Mouse (Mus musculus) left cerebral cortex, postnatal 25 days (tissue): Measurements from ENCODE around the gene Ap1ar. TPM values are rescaled to one million over a fixed set of nuclear protein-coding genes. Genes with fewer than 3 reads are reported as not detected.
A peak's percentile ranks its signal among the peaks of the same experiment; 100 is the strongest.

Source experiments
- DNase-seq, 2 experiments: peaks; one replicate each; pipeline ENCODE4 v3.0.0; 2022; ENCODE audit warnings: low spot score in 2 of 2, mixed read lengths in 1 of 2
- intact Hi-C: fragments of 180-260 bp; cut with DNase I; formaldehyde crosslinking; loops from one replicate; pipeline ENCODE4 v1.15.1; 2025
- total RNA-seq, 2 experiments: library from RNA; stranded (reverse); gene quantifications; 2 replicates each; pipeline ENCODE4 v1.2.3; 2021

The Ap1ar gene
- 10 to 100 TPM; 80.8 to 90.6 TPM for total RNA-seq

GRCm38 (mm10) chr3:127837154-127837865, at the start of gene Ap1ar:
Ap1ar (minus strand) TSS chr3:127837523.
- intact Hi-C loops, result loop anchor here (5.0 kb wide), 1 partner anchor 110 kb away; no protein-coding TSS in a partner anchor
- peak; percentile 96 to 97 for DNase-seq

GRCm38 (mm10) chr3:127881684-127882083, 44.4 kb upstream of the Ap1ar start:
- DNase-seq, result no peak
- intact Hi-C loops, result no loop called here

GRCm38 (mm10) chr3:127879968-127880367, 42.6 kb upstream of the Ap1ar start:
- intact Hi-C loops, result no loop called here
- no peak for DNase-seq

- intact Hi-C loops, result no loop called here
- DNase-seq, result no peak
Measured at GRCm38 (mm10) chr3:127875509-127875908, 38.2 kb upstream of the Ap1ar start.

- DNase-seq, result no peak
- intact Hi-C loops, result no loop called here
Measured at GRCm38 (mm10) chr3:127875059-127875458, 37.7 kb upstream of the Ap1ar start.

GRCm38 (mm10) chr3:127874254-127874883, 37.0 kb upstream of the Ap1ar start:
- DNase-seq, result no peak
- intact Hi-C loops, result no loop called here

- intact Hi-C loops, result no loop called here
- no peak for DNase-seq
Measured at GRCm38 (mm10) chr3:127871575-127871974, 34.3 kb upstream of the Ap1ar start.

GRCm38 (mm10) chr3:127868880-127869279, 31.6 kb upstream of the Ap1ar start:
- DNase-seq, result peak in 1 of 2 experiments; percentile 19
- intact Hi-C loops, result no loop called here

- intact Hi-C loops, result no loop called here
- DNase-seq, result no peak
Measured at GRCm38 (mm10) chr3:127868046-127868758, 30.9 kb upstream of the Ap1ar start.

GRCm38 (mm10) chr3:127864242-127864641, 26.9 kb upstream of the Ap1ar start:
- peak in 1 of 2 experiments; percentile 27 for DNase-seq
- intact Hi-C loops, result no loop called here

- intact Hi-C loops, result no loop called here
- no peak for DNase-seq
Measured at GRCm38 (mm10) chr3:127863571-127863970, 26.2 kb upstream of the Ap1ar start.

GRCm38 (mm10) chr3:127862479-127862878, 25.2 kb upstream of the Ap1ar start:
- DNase-seq, result no peak
- intact Hi-C loops, result no loop called here

- DNase-seq, result no peak
- intact Hi-C loops, result no loop called here
Measured at GRCm38 (mm10) chr3:127861340-127861739, 24.0 kb upstream of the Ap1ar start.

- intact Hi-C loops, result loop anchor here (2.0 to 5.0 kb wide), 2 partner anchors 44 to 95 kb away; partner anchors contain the start of gene Fam241a
- DNase-seq, result peak; percentile 68 to 73
Measured at GRCm38 (mm10) chr3:127853431-127854206, 16.3 kb upstream of the Ap1ar start.

GRCm38 (mm10) chr3:127852722-127853121, 15.4 kb upstream of the Ap1ar start:
- DNase-seq, result peak in 1 of 2 experiments; percentile 12

GRCm38 (mm10) chr3:127850776-127851646, 13.7 kb upstream of the Ap1ar start:
- intact Hi-C loops, result loop anchor here (5.0 kb wide), 1 partner anchor 46 kb away; the partner anchor contains the start of gene Fam241a
- peak in 1 of 2 experiments; percentile 20 for DNase-seq

More at GRCm38 (mm10) chr3:127852722-127853121, 15.4 kb upstream of the Ap1ar start:
- intact Hi-C loops, result loop anchor here (2.0 to 5.0 kb wide), 2 partner anchors 45 to 96 kb away; partner anchors contain the start of gene Fam241a

- intact Hi-C loops, result loop anchor here (5.0 kb wide), 1 partner anchor 47 kb away; the partner anchor contains the start of gene Fam241a
- DNase-seq, result no peak
Measured at GRCm38 (mm10) chr3:127849922-127850321, 12.6 kb upstream of the Ap1ar start.

GRCm38 (mm10) chr3:127848088-127848808, 10.9 kb upstream of the Ap1ar start:
- no peak for DNase-seq
- intact Hi-C loops, result no loop called here
